Mouse (Mus musculus) adrenal gland, postnatal 10 days (tissue): ENCODE measurements around the gene Mcur1. TPM values are rescaled to one million over a fixed set of nuclear protein-coding genes. Genes with fewer than 3 reads are reported as not detected.

Experiments
- DNase-seq: peaks from one replicate; pipeline ENCODE4 v3.0.0; 2021; ENCODE audit warnings: mixed read lengths
- total RNA-seq, 2 experiments: library from RNA; stranded (reverse); gene quantifications; 2 replicates each; pipeline ENCODE4 v1.2.3; 2021

Gene Mcur1
- total RNA-seq, 2 experiments from 2014 or later: 66.3 to 83.1 TPM

DNA sequence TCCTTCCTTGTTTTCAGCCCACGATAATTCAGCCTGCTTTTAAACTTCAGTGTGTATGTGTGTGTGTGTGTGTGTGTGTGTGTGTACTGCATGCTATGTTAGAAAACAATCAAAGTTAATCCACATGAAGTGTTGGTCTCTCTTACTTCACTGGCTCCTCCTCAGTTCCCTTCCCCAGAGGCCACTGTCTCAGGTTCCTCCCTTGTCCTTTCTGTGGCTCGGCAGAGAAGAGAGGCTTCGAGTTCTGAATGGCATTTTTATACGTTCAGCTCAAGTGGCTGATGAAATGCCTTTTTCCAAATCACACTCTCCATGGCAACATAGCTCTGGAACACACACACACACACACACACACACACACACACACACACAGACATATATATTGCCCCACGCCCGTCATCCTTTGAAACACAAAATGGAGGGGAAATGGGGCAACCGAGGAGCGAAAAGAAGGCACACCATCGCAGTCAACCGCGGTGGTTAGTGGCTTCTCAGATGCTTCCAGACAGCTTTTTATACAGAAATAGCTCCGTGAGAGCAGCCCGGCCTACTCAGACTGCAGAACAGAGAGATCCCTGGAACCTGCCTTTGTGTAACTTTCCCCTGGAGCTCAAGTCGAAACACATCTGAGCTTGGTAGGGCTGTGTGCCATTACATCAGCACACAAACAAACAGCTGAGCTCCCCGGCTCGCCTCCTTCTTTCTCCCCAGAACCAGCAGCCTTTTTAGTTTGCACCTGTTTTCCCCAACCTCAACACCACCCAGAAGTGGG, 34.4 kb downstream of the Mcur1 start:
- DNase-seq: no peak

DNA sequence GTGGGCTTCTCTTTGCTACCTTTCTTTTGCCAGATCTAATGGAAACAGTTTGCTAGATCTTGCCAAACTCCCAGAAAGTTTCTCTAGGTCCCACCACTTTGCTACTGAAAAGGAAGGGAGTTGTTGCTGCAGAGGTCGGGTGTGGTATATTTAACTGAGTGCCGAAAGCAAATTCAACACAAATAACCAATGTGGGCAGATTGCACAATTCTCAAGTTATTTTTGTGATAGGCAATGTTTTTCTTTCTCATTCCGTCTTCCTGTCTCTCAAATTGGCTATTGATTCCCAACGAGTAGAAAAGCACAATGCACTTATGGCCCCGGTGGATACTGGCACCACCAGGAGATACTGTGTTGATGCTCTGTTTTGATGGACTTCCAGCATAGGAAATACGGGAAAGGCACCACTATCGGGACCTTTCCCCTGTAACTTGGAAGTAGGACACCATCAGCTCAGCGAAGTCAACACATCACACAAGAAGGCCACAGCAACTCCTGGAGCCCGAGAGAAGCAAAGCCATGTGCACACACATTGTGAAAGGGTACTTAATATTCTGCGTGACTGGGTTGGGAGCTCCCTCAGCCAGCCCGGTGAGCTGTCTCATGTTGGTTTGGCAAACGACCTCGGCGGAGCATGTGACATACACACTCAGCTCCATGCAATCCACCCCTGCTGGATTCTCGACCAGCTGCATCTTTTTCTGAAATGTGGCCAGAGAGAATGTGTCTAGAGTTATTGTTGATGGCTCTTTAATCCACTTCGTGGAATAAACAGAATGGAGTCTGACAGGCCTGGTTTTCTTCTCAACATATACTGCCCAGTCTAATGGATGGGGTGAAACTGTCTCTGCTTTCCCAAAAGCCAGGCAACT, 35.3 kb downstream of the Mcur1 start:
- peak; percentile 46 for DNase-seq

DNA sequence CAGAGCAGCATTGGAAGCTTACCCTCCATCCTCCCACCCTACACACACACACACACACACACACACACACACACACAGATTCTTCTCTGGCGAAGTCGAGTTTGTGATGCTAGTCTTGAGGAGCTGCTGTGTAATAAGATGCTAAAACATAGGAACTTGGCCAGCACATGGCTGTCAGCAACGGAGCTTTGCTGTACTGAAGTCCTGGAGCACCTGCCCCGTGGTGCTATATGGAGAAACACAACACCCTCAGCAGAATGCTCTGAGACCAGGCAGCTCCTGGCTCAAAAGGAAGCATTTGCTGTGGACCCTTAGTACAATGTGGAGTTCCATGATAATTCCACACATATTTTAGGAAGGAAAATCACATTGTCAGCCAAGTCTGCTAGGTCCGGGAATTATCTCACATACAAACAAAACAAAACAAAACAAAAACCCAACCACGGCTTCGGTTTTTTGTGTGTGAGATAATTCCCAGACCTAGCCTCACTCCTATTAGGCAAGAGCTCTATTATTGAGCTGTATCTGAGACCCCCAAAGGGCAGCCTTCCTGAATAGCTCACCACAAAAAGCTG, 36.0 kb downstream of the Mcur1 start:
- DNase-seq: no peak

DNA sequence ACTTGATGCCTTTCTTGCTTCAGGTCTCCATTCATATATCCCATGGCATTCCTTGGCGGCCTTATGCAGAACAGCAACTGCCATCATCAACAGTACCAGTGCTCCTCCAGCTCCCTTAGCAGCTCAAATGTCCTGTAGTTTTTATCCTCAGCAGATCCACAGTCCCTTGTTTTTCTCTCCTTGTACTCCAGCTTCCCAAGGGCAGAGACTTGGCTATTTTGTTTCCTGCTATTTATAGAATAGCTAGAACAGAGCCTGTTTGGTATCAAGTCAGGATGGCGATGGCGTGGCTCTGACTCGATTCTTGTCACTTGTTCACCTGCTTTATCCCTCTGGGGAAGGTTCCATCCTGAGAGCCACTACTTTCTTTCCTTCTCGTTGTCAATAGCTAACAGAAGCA, 38.1 kb downstream of the Mcur1 start:
- no peak for DNase-seq

DNA sequence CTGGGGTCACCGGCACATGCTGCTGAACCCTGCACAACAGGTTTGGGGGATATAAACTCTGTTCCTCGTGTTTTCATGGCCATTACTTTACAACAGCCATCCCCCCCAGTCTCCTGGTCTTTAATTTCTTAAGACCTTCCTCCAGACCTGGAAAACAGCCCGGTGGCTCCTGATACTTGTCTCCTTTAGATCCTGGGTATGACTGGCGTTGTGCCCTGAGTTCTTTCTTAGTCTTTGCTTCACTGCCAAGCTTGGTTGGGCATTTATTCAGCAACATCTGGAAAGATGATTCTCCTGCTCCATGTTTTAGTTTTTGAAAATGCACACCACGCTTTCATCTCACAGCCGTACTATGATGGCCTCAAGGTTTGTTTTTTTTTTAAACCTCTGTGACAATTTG, 40.7 kb downstream of the Mcur1 start:
- DNase-seq: peak; percentile 48

DNA sequence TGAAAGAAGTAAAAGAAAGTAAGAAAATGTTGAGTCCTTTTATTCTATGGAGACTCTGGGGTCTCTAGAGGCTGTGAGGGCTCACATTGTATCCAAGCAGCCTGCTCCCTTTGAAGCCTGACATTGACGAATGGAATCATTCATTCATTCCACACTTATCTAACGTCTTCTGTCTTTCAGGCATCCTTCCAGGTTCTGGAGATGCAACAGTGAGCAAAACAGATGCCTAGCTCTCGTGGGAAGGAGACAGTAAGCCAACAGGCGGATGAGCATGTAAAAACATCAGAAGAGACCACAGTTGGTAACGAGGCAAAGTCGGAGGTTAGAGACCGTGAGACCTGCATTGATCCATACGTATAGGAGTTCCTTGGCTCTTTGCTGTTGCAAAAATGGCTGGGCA, 42.6 kb downstream of the Mcur1 start:
- no peak for DNase-seq

DNA sequence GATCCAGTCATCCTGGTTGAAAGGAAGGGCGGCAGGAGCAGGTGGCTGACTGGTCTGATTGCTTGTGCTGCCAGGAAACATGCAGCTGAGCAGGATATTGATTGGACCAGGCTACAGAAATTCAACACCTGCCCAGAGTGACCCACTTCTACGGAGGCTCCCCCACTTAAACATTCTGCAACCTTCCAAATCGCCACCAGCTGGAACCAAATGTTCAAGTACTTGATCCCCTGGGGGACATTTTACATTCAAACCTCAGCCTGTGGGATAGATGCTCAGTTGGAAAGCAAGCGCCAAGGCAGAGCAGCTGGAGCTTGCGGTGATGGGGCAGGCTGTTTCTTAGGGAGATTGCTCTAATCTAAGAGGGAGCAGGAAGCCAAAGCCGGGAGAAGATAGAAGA, 43.1 kb downstream of the Mcur1 start:
- DNase-seq: no peak

DNA sequence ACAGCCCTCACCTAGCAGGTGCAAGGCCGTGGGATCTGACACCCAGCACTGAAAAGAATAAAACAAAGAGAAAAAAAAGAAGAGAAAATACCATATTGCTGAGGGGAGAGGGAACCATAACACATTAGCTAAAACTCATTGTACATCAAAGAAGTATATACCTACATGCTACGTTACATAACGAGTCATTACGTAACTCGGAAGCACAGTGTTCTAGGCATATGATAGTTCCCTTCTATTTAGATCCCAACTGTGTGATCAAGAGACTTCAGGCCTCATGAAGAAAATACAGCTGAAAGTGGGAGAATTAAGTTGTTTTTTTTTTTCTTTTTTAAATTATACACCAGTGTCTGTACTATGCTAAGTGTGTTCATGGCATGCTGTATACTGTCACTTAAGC, 43.9 kb downstream of the Mcur1 start:
- no peak for DNase-seq

DNA sequence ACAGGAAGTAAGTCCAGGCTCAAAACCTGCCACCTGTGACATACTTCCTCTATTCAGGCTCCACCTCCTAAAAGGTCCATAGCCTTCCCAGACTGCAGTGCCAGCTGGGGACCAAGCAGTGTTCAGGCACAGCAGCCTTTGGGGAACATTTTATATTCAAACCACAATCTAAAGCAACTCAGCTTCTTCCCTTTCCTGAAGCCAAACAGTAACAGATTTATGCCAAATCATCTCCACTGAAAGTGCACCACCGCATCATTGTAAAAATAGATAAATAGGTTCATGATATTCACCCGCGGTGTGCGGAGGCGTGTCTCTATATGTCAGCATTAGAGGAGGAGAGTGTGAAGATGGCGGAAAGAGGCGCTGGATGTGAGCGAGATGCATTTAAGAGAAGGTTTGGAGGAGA, 45.0 kb downstream of the Mcur1 start:
- DNase-seq: no peak

DNA sequence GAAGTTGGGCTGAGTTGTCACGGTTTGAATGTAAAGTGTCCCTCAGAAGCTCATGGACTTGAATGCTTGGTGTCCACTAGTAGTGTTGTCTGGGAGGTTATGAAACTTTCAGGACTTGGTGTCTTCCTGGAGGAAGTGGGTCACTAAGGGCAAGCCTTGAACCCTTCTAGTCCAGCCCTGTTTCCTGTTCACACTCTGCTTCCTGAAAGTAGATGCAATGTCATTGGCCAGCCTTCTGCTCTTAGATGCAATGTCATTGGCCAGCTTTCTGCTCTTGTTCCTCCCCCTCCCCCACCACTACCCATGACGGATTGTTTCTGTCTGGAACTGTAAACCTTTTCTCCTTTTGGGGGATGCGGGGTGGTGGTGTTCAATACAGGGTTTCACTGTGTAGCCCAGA, 47.3 kb downstream of the Mcur1 start:
- DNase-seq: no peak

DNA sequence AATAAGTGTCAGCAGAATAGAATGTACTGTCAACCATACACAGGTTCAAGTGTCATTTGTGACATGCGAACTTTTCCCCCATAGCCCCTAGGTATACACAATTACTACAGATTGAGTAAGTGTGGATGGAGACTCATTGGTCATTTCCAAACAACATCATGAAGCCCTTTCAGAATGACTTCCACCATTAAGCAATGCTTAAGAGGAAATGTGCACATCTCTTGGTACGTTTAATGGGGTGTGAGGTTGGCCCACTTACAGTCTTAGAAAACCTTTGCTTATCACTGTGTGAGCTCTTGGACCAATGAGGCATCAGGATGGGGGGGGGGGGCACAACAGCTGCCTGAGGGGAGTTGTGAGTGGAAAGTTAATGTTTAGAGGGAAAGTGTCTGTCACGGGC, 54.2 kb downstream of the Mcur1 start:
- no peak for DNase-seq

DNA sequence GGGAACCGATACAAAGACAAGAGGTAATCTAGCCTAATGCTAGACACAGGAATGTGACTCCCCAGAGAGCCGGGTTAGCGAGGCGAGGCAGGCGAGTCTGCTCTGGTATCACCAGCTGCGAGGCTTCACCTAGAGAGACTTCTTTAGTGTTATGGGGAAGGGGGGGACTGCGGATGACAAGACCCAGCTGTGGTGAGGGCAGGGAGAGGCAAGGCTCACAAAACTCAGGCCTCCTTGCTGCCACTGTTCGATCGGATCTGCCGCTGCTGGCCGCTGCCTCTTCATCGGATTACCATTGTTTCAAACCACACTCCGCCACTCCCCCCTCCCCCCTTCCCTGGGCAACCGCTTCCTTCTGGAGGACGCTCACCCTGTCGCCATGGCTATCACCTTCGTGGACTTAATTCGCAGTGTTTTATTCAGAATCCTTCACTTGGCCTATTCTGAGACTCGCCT, 56.6 kb downstream of the Mcur1 start:
- peak; percentile 38 for DNase-seq

DNA sequence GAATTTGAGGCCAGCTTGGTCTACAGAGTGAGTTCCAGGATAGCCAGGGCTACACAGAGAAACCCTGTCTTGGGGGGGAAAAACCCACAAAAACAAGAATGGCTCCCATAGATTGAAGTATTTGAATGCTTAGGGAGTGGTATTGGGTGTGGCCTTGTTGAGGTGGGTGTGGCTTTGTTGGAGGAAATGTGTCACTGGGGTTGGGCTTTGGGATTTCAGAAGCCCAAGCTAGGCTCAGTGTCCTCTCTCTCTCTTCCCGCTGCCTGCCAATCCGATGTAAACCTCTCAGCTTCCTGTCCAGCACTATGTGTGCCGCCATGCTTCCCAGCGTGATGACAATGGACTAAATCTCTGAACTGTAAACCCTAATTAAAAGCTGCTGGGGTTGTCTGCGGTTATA, 58.4 kb downstream of the Mcur1 start:
- no peak for DNase-seq

DNA sequence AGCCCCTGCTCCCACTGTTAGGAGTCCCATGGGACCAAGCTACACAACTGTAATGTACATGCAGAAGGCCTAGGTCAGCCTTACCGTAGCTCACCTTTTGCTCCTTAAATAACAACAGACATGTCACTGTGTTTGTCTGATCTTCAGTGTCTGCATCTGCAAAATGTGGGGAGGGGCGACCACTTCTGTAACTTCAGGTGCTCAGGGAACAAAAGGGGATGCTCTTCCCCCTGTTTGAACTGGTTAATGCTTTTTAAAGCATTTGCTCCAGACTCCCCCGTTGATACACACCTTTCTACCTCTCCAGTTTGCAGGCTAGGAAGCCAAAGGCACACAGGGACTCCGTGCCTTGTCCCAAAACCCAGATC, 59.5 kb downstream of the Mcur1 start:
- no peak for DNase-seq

DNA sequence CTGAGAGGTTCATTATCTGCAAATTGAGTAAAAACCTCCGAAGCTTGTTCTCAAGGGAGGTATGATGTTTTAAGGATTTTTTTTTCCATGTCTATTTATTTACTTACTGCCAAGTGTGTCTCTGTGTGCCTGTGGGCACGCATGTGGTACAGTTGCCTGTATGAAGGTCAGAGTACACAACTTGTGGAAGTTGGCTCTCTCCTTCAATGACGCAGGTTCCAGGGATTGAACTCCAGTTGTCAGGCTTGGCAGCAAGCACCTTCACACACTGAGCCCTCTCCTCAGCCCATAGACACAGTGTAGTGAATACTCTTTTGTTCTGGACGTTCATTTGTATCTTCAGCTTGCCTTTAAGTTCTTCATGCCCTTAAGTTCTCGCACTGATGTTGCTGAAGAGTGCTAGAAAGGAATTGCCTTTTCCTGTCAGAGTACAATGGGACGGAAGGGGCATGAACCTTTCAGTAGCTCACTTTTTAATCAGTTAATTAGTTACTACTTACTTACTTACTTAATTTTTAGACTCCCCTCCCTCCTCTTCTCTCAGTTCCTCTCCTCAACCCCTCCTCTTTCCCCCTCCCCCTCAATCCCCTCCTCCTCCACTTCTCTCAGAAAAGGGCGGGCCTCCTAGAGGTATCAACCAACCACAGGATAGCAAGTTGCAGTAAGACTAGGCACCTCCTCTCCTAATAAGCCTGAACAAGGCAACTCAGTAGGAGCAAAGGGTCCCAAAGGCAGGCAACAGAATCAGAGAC, 60.1 kb downstream of the Mcur1 start:
- no peak for DNase-seq

DNA sequence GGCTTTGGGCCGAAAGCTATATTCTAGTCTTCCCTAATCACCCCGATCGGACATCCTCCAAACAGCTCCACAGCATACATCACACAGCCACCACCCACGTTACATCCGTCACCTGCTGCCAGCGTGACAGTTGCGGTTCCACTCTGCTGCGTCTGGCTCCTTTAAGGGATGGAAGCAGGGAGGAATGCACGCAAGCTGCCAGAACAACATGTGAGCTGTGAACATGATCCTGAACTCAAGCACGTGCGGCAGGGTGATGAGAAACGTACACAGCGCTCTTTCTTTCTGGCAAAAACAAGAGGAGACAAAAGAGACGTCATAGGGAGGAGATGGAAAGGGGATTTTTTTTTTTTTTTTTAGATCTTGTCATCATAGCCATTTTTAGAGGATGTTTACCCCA, 61.1 kb downstream of the Mcur1 start:
- DNase-seq: no peak

DNA sequence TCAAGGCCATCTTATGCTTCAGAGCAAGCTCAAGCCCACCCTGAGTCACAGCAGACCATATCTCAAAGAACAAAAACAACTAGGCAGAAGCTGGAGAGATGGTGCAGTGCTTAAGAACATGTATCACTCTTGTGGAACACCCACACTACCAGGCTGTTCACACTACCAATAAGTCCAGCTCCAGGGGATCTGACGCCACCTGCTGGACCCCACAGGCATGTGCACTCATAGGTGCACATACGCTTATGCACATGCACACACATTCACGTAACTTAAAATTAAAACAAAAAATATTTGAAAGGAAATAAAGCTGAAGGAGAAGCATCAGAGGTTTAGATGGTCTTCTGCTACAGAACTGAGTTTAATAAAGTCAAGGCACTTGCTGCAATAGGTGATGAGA, 62.2 kb downstream of the Mcur1 start:
- DNase-seq: no peak

DNA sequence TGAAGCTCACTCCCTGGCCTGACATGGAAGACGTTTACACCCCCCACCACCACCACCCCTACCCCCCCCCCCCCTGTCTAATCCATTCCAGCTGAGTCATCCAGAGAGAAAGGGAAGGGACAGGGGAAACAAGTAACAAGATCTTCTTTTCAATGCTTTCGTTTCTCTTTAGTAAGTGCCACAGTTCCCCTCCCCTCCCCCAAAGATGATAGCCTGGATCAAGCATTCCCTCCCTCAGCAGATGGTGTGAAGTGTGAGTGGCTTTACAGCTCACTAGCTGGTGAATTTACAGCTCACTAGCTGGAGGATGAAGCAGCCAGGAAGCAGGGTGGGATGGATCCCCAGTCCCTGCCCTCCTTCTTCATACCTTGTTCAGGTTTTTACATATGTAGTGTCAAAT, 63.3 kb downstream of the Mcur1 start:
- no peak for DNase-seq

DNA sequence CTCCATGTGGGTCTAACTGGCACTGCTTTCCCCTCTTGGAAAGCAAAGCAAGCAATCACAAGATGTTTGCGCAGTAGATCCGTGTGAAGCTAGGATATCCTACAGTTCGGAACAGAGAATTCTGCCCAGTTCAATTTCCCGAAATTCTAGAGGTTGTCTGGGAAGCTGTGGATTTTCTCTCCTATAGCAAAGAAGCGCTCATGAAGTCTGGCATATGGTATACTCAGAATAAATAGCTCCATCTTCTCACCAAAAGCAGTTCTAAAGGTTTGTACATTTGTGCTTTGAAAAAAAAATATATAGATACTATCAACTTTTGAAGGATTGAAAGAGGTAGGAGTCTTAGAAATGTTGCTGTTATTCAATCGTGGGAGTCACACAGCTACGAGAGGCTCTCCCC, 64.3 kb downstream of the Mcur1 start:
- no peak for DNase-seq

DNA sequence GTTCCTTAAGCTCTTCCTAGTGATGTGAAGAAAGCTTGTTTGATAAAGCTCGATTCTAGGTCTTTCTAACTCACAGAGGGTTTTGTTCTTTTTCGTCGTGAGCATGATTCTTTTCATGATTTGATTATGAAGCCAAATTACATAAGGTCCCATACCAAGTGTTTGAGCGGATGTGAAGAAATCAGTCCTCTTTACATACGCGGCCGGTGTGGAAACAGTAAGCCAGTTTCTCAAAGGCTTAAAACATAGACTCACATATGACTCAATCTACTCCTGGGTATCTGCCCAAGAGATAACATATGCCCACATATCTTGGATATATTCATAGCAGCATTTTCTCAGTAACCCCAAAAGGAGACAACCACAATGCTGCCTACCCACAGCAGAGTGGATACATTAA, 66.3 kb downstream of the Mcur1 start:
- DNase-seq: no peak

DNA sequence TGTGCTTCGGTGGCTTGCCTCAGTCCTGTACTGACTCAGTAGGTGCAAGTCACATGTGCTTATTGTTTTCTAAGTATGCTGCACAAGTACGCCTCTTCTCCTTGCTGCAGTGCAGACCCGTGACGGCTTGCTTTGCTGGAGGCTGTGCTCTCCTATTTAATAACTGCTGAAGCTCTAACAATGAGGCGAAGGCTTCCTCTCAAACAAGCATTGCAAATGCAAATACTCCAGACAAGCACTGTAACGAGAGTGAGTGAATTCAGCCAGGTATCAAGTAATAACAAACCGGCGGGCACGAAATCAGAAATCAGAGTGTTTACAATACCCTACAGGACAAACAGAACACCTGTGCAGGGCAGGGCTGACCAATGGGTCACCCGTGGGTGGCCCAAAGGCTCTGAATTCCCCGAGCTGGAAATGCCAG, 66.9 kb downstream of the Mcur1 start:
- DNase-seq: no peak
